Mouse (Mus musculus) midbrain, embryonic 16.5 days (tissue): Measurements from ENCODE around the gene Uba52. TPM values are rescaled to one million over a fixed set of nuclear protein-coding genes. Genes with fewer than 3 reads are reported as not detected.

Experiments
- ATAC-seq: fragments of 200-750 bp; cut with Nextera tagmentation; 2 replicates; pipeline ENCODE4 v1.8.0; 2017; ENCODE audit warnings: moderate TSS enrichment
- H3K27ac ChIP-seq: fragments of 300-500 bp; sonication (generic); 2 replicates; pipeline ENCODE4 v1.5.1; 2014; ENCODE audit warnings: mild to moderate bottlenecking, low read length, mixed read lengths
- H3K27me3 ChIP-seq: fragments of 300-500 bp; sonication (generic); 2 replicates; pipeline ENCODE4 v1.6.1; 2014; ENCODE audit warnings: low read depth, low read length, mixed read lengths; ENCODE audit not compliant: control insufficient read depth, insufficient read depth
- H3K36me3 ChIP-seq: fragments of 300-500 bp; sonication (generic); 2 replicates; pipeline ENCODE4 v1.6.1; 2014; ENCODE audit warnings: mild to moderate bottlenecking, low read length, moderate library complexity, mixed read lengths; ENCODE audit not compliant: control insufficient read depth, insufficient read depth
- H3K4me1 ChIP-seq: fragments of 300-500 bp; sonication (generic); 2 replicates; pipeline ENCODE4 v1.6.1; 2014; ENCODE audit warnings: mild to moderate bottlenecking, low read length, mixed read lengths; ENCODE audit not compliant: control insufficient read depth, insufficient read depth
- H3K4me2 ChIP-seq: fragments of 300-500 bp; sonication (generic); 2 replicates; pipeline ENCODE4 v1.6.1; 2014; ENCODE audit warnings: mild to moderate bottlenecking, low read length, mixed read lengths
- H3K4me3 ChIP-seq: fragments of 300-500 bp; sonication (generic); 2 replicates; pipeline ENCODE4 v1.5.1; 2014; ENCODE audit warnings: low read depth, mild to moderate bottlenecking, low read length, moderate library complexity, mixed read lengths
- H3K9ac ChIP-seq: fragments of 300-500 bp; sonication (generic); 2 replicates; pipeline ENCODE4 v1.6.1; 2014; ENCODE audit warnings: low read depth, low read length, mixed read lengths
- H3K9me3 ChIP-seq: fragments of 300-500 bp; sonication (generic); replicated peaks from 2 replicates; pipeline ENCODE4 v1.6.1; 2014; ENCODE audit warnings: mild to moderate bottlenecking, low read length, mixed read lengths; ENCODE audit not compliant: control insufficient read depth, poor library complexity, severe bottlenecking
- WGBS: fragments of 180-500 bp; shearing (Covaris S2); extraction: QIAGEN DNeasy Blood & Tissue Kit; methylation state at CpG from one replicate; pipeline ENCODE4 v1.1.7; 2014; 5-methylcytosine and 5-hydroxymethylcytosine counted together
- polyA plus RNA-seq: library from polyadenylated mRNA; unstranded; fragments of >200 nt; fragmentation: Nextera tagmentation; extraction: Ambion mirVana; gene quantifications from 2 replicates; pipeline ENCODE4 v1.2.1, GENCODE M21; 2015

Uba52 gene
- polyA plus RNA-seq, 1 experiment from 2014 or later: 584 TPM

DNA sequence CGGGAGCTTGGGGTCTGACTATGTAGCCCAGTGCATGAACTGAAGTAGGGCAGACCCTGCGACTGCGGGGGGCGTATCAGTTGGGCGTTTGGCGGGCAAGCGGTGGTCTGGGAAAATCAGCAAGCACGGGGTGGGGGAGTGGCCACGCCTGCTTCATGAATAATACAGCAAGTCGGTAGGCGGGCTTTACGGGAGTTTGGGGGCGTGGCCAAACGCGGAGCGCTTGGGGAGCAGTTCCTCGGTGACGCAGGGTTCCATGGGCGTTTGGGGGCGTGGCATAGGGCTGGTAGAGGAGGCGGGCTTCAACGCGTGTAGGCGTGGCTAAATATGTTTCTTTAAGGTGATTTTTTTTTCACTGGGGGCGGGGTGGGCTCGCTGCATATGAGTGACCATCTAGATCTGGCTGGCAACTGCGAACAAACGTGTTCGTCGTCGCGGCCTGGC lies 28.1 kb upstream of the Uba52 start:
- Histone ChIP-seq H3K4me3 (peak overlapping the region; percentile 82), H3K9me3 (no peaks in the 10 kb centered on the region), H3K4me1 (peaks cover 26% of the 10 kb centered on the region), H3K4me2 (peak overlapping the region; percentile 93), H3K27ac (peak overlapping the region; percentile 94), H3K36me3 (peaks cover 8% of the 10 kb centered on the region; the same call in 1 of the 2 replicates), H3K9ac (peak overlapping the region; percentile 89; the same call in 1 of the 2 replicates), H3K27me3 (no peaks in the 10 kb centered on the region)
- ATAC-seq: peak; percentile 76
- WGBS: under 1% methylated on average over 32 of the region's 32 CpGs

DNA sequence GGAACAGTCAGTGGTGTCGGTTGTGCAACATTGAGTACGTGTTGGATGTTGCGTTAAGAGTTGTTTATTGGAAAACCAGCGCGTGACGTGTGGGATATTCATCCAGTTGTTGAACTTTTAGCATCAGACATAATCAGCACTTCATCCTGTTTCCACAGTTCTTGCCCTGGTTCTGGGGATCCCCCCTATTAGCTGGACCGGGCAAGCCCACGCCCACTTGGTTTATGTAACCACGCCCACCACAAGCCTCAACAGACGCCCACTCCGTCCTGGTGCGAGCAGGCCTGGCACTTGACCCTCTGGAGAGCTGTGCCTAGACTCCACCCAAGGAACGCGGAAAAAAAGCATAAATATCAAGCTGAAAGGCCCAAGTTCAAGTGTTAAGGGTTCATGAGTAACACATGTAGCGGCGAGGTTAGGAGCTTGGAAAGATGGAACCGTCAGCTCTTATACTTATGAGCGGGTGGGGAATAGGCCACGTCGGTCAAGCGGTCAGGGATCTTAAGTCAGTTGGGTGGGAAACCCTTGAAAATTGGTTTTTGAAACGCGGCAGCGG lies 27.5 kb upstream of the Uba52 start:
- Histone ChIP-seq H3K36me3 (peaks cover 8% of the 10 kb centered on the region; the same call in 1 of the 2 replicates), H3K27me3 (no peaks in the 10 kb centered on the region), H3K9ac (peak overlapping the region; percentile 89; the same call in 1 of the 2 replicates), H3K4me2 (peak overlapping the region; percentile 93), H3K9me3 (no peaks in the 10 kb centered on the region), H3K4me1 (peaks cover 26% of the 10 kb centered on the region), H3K4me3 (peak overlapping the region; percentile 82), H3K27ac (peak overlapping the region; percentile 94)
- peak; percentile 14; the same call in 1 of the 2 replicates for ATAC-seq
- WGBS: 15% methylated on average over 24 of the region's 24 CpGs

DNA sequence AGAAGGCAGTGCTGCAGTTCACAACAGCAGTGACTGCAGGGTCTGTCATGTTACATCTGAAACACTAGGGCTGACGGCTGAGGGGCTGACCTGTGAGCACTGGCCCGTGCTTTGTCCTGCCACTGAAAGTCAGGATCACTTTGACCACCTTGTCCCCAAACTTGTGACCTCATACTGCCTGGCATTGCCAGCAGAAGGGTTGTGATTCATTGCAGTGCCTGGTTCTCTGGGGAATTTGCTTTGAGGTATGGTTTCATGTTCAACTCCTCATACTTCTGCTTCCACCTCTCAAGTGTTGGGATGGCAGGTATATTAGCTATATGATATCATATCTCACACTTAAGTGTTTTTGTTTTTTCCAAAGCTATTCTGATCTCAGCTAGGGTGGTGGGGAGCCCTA lies 25.1 kb upstream of the Uba52 start:
- H3K9ac ChIP-seq: no peak overlapping the region
- H3K9me3 ChIP-seq: no peaks in the 10 kb centered on the region
- H3K4me3 ChIP-seq: no peak overlapping the region
- no peaks in the 10 kb centered on the region for H3K27me3 ChIP-seq
- H3K36me3 ChIP-seq: peaks cover 25% of the 10 kb centered on the region
- no peak overlapping the region for H3K4me2 ChIP-seq
- H3K4me1 ChIP-seq: peaks cover 13% of the 10 kb centered on the region
- WGBS: 89% methylated on average over 2 of the region's 2 CpGs
- H3K27ac ChIP-seq: no peak overlapping the region
- ATAC-seq: no peak

GRCm38 (mm10) chr8:70535221-70535620 lies 24.6 kb upstream of the Uba52 start:
- Histone ChIP-seq H3K9ac (no peak overlapping the region), H3K4me1 (peaks cover 8% of the 10 kb centered on the region), H3K4me2 (no peak overlapping the region), H3K27ac (no peak overlapping the region), H3K27me3 (no peaks in the 10 kb centered on the region), H3K36me3 (peaks cover 27% of the 10 kb centered on the region), H3K4me3 (no peak overlapping the region), H3K9me3 (no peaks in the 10 kb centered on the region)
- ATAC-seq: no peak
- WGBS: 96% methylated on average over 3 of the region's 3 CpGs

DNA sequence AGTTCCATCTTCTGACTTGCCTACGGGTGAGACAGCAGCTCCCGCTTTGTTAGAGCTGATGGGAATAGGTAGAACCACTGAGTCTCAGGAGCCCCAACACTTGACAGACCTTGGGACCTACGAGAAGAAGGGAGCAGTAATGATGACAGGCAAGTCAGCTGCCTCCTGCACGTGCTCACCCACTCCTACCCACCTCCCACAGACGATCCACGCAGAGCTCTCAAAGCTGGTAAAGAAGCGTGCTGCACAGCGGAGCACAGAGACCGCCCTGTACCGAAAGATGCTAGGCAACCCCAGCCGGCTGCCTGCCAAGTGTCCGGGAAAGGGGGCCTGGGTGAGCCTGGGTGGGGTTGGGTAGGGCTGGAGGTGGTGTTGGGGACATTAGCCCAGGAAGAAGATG lies 23.7 kb upstream of the Uba52 start:
- peaks cover 9% of the 10 kb centered on the region for H3K4me1 ChIP-seq
- H3K27me3 ChIP-seq: no peaks in the 10 kb centered on the region
- ATAC-seq: no peak
- H3K27ac ChIP-seq: no peak overlapping the region
- no peak overlapping the region for H3K4me3 ChIP-seq
- H3K9ac ChIP-seq: no peak overlapping the region
- 93% methylated on average over 12 of the region's 12 CpGs for WGBS
- H3K9me3 ChIP-seq: no peaks in the 10 kb centered on the region
- peaks cover 29% of the 10 kb centered on the region for H3K36me3 ChIP-seq
- H3K4me2 ChIP-seq: no peak overlapping the region

- WGBS: 89% methylated on average over 2 of the region's 2 CpGs
- ATAC-seq: no peak
- no peak overlapping the region for H3K4me2 ChIP-seq
- peaks cover 29% of the 10 kb centered on the region for H3K36me3 ChIP-seq
- no peaks in the 10 kb centered on the region for H3K27me3 ChIP-seq
- H3K4me3 ChIP-seq: no peak overlapping the region
- H3K9ac ChIP-seq: no peak overlapping the region
- no peaks in the 10 kb centered on the region for H3K9me3 ChIP-seq
- peaks cover 16% of the 10 kb centered on the region for H3K4me1 ChIP-seq
- H3K27ac ChIP-seq: no peak overlapping the region
Observed at GRCm38 (mm10) chr8:70530314-70530713, 19.7 kb upstream of the Uba52 start.

- Histone ChIP-seq H3K9ac (no peak overlapping the region), H3K4me1 (peaks cover 16% of the 10 kb centered on the region), H3K27me3 (no peaks in the 10 kb centered on the region), H3K4me3 (no peak overlapping the region), H3K27ac (no peak overlapping the region), H3K9me3 (no peaks in the 10 kb centered on the region), H3K4me2 (no peak overlapping the region), H3K36me3 (peaks cover 27% of the 10 kb centered on the region)
- ATAC-seq: no peak
- 97% methylated on average over 3 of the region's 3 CpGs for WGBS
Observed at GRCm38 (mm10) chr8:70529741-70530161, 19.1 kb upstream of the Uba52 start.

GRCm38 (mm10) chr8:70529299-70529698 lies 18.7 kb upstream of the Uba52 start:
- Histone ChIP-seq H3K9me3 (no peaks in the 10 kb centered on the region), H3K27ac (no peak overlapping the region), H3K4me2 (no peak overlapping the region), H3K27me3 (no peaks in the 10 kb centered on the region), H3K9ac (no peak overlapping the region), H3K4me1 (peaks cover 16% of the 10 kb centered on the region), H3K36me3 (peaks cover 26% of the 10 kb centered on the region), H3K4me3 (no peak overlapping the region)
- 87% methylated on average over 5 of the region's 5 CpGs for WGBS
- no peak for ATAC-seq

- Histone ChIP-seq H3K9me3 (no peaks in the 10 kb centered on the region), H3K36me3 (peaks cover 21% of the 10 kb centered on the region), H3K27me3 (no peaks in the 10 kb centered on the region), H3K4me3 (peak overlapping the region; percentile 81), H3K4me1 (peaks cover 16% of the 10 kb centered on the region), H3K27ac (peak overlapping the region; percentile 93), H3K9ac (peak overlapping the region; percentile 97), H3K4me2 (peak overlapping the region; percentile 75)
- 38% methylated on average over 13 of the region's 13 CpGs for WGBS
- ATAC-seq: no peak; the same call in 1 of the 2 replicates
Observed at GRCm38 (mm10) chr8:70528182-70528797, 17.7 kb upstream of the Uba52 start.
